Mouse (Mus musculus) C2C12 (cell line): ENCODE measurements around the gene Tbc1d30.

Experiments used
- CEBPB ChIP-seq: IDR thresholded peaks from one replicate; pipeline ENCODE4 v1.6.1; 2011; ENCODE audit warnings: low read depth, mild to moderate bottlenecking, control low read depth, moderate library complexity
- CTCF ChIP-seq: IDR thresholded peaks from one replicate; pipeline ENCODE4 v1.5.1; 2011; ENCODE audit not compliant: control insufficient read depth, insufficient read depth, insufficient read length
- MYOD1 ChIP-seq: IDR thresholded peaks from one replicate; pipeline ENCODE4 v1.6.1; 2011; ENCODE audit warnings: low read depth; ENCODE audit not compliant: control insufficient read depth, insufficient read length
- MYOG ChIP-seq: IDR thresholded peaks from one replicate; pipeline ENCODE4 v1.6.1; 2011; ENCODE audit not compliant: control insufficient read depth, insufficient read length; ENCODE audit errors: extremely low read depth

DNA sequence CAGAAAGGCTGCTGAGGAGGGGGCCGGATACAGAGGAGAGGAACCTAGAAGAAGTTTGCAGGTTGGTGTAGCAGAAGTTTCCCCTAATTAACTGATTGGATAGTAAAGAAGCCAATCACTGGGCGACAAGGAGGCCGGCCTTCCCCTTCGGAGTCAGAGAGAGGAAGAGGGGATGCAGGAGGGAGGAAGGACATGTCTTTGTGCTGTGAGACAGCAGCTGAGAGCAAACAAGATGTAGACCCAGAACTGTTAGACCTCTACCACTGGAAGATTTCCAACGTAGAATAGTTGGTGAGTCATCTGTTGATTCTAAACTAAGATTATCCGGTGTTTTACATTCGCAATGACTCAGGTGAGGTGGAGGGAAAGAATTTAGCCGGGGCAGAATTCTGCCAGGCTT lies 57.2 kb downstream of the Tbc1d30 start:
- TF ChIP-seq CTCF (no peak), CEBPB (no peak), MYOD1 (no peak), MYOG (no peak)
